Mouse (Mus musculus): ENCODE data around the gene Rnf207. TPM values are rescaled to one million over a fixed set of nuclear protein-coding genes. Genes with fewer than 3 reads are reported as not detected.

Gene Rnf207
- polyA plus RNA-seq, 1 experiment from 2014 or later, result 2.4 TPM

DNA sequence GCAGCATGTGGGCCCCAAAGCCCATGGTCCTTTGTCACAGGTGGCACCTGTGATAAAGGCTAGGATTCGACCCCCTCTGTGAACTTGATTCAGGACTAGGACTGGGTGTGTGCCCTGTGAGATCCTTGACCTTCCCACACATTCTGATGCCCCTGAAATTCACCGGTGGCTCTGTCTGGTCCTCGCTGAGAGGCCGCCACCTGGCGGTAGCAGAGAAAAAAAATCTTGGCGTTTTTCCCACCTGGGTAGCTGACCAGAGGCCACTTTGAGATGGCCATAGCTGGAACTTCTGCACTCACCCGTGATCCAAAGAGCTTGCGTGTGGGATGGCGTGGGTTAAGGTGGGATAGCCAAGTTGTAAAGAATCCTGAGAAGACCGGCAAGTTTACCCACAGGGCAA is 33.3 kb downstream of the Rnf207 start:
- Histone ChIP-seq H3K27me3 (replicated peaks; ENCODE audit: control insufficient read depth, insufficient read depth, low read length) (peaks cover 93% of the 10 kb centered on the region), H3K4me1 (ENCODE audit: control insufficient read depth, insufficient read depth, low read length) (peaks cover 22% of the 10 kb centered on the region), H3K9ac (ENCODE audit: low read length) (no peak overlapping the region), H3K9me3 (replicated peaks; ENCODE audit: control insufficient read depth, low read length) (no peaks in the 10 kb centered on the region), H3K4me2 (ENCODE audit: low read length) (no peak overlapping the region), H3K4me3 (ENCODE audit: low read depth, low read length) (no peak overlapping the region), H3K27ac (ENCODE audit: low read depth, low read length) (no peak overlapping the region), H3K36me3 (ENCODE audit: control insufficient read depth, insufficient read depth, low read length) (no peaks in the 10 kb centered on the region)
- whole genome bisulfite sequencing, result 3% methylated on average over 10 of the region's 10 CpGs
- ATAC-seq, result no peak
- peak; percentile 72 for DNase-seq (ENCODE audit: low spot score)

DNA sequence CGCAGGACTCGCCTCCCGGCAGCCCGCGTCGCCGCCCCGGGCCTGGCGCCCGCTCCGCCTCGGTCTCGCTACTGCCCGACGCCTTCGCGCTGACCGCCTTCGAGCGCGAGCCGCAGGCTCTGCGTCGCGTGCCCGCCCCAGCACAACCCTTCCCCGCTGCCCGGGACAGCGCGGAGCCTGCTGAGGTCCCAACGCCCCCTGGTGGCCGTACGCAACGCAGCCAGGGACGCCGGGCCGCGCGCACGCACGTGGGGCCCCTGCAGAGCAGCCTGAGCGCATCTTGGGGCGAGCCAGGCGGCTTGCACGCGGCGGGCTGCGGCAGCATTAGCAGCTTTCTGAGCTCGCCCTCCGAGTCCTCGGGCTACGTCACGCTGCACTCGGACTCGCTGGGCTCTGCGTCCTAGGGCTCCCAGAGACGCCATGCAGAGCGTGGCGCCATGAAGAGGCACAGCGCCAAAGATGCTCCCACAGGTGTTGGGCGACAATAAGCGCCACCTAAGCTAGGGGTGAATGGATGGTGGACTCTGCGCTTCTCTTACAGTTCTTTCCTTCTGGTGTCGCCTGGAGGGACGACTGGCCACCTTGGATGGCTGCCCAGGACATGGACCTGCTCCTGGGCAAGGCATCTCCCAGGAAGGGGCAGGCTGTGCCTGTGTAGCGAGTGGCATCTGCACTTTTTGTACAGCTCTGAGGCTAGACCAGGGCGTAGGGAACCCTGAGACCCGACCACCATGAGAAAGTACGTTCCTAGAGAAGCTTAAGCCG is 35.4 kb downstream of the Rnf207 start:
- DNase-seq (ENCODE audit: low spot score), result peak; percentile 87
- peak overlapping the region; percentile 55 for H3K4me2 ChIP-seq (ENCODE audit: low read length)
- peaks cover 84% of the 10 kb centered on the region for H3K27me3 ChIP-seq (replicated peaks; ENCODE audit: control insufficient read depth, insufficient read depth, low read length)
- H3K4me1 ChIP-seq (ENCODE audit: control insufficient read depth, insufficient read depth, low read length), result peaks cover 15% of the 10 kb centered on the region
- H3K27ac ChIP-seq (ENCODE audit: low read depth, low read length), result no peak overlapping the region
- ATAC-seq, result peak; percentile 89
- no peaks in the 10 kb centered on the region for H3K9me3 ChIP-seq (replicated peaks; ENCODE audit: control insufficient read depth, low read length)
- H3K36me3 ChIP-seq (ENCODE audit: control insufficient read depth, insufficient read depth, low read length), result no peaks in the 10 kb centered on the region
- H3K4me3 ChIP-seq (ENCODE audit: low read depth, low read length), result peak overlapping the region; percentile 30
- H3K9ac ChIP-seq (ENCODE audit: low read length), result peak overlapping the region; percentile 51
- WGBS, result 3% methylated on average over 64 of the region's 70 CpGs

DNA sequence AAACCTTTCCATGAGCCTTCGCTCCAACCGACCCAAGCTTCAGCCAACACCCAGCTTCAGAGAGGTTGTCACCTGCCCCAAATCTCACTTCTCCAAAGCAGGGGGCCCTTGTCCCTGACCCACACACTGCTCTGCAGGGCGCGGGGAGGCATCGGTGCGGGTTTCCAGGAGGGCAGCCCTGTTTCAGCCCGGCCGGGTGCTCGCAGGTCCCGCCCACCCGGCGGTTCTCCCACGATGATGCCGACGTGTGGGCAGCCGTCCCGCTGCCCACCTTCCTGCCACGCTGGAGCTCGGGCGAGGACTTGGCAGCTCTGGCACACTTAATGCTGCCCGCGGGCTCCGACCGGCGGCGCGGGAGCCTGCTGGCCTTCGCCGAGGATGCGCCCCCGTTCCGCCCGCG is 36.1 kb downstream of the Rnf207 start:
- Histone ChIP-seq H3K4me1 (ENCODE audit: control insufficient read depth, insufficient read depth, low read length) (peaks cover 11% of the 10 kb centered on the region), H3K9ac (ENCODE audit: low read length) (peak overlapping the region; percentile 51), H3K27ac (ENCODE audit: low read depth, low read length) (no peak overlapping the region), H3K4me2 (ENCODE audit: low read length) (peak overlapping the region; percentile 55), H3K36me3 (ENCODE audit: control insufficient read depth, insufficient read depth, low read length) (no peaks in the 10 kb centered on the region), H3K9me3 (replicated peaks; ENCODE audit: control insufficient read depth, low read length) (no peaks in the 10 kb centered on the region), H3K4me3 (ENCODE audit: low read depth, low read length) (peak overlapping the region; percentile 30), H3K27me3 (replicated peaks; ENCODE audit: control insufficient read depth, insufficient read depth, low read length) (peaks cover 77% of the 10 kb centered on the region)
- ATAC-seq (0 out of 2 replicates have a peak, but pooled peaks have one; percentile 2), DNase-seq (ENCODE audit: low spot score) (no peak)
- WGBS, result 18% methylated on average over 34 of the region's 34 CpGs

DNA sequence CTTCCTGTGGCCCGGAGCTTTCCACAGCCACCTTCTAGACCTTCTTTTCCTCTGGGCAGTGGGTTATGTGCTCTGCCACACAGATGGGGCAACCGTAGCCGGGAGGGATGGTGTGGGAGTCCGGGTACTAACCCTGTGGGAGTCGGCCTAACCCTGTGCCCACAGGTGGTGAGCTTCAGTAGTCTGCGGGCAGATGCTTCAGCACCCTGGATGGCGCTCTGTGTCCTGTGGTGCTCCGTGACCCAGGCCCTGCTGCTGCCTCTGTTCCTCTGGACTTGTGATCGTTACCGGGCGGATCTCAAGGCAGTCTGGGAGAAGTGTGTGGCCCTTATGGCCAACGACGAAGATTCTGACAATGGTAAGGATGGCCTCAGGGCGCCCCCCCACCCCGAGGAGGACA is 37.2 kb downstream of the Rnf207 start:
- no peak overlapping the region for H3K4me2 ChIP-seq (ENCODE audit: low read length)
- no peak for DNase-seq (ENCODE audit: low spot score)
- peaks cover 66% of the 10 kb centered on the region for H3K27me3 ChIP-seq (replicated peaks; ENCODE audit: control insufficient read depth, insufficient read depth, low read length)
- 54% methylated on average over 15 of the region's 15 CpGs for WGBS
- ATAC-seq, result no peak
- H3K4me1 ChIP-seq (ENCODE audit: control insufficient read depth, insufficient read depth, low read length), result peaks cover 6% of the 10 kb centered on the region
- H3K9ac ChIP-seq (ENCODE audit: low read length), result no peak overlapping the region
- no peak overlapping the region for H3K27ac ChIP-seq (ENCODE audit: low read depth, low read length)
- no peaks in the 10 kb centered on the region for H3K9me3 ChIP-seq (replicated peaks; ENCODE audit: control insufficient read depth, low read length)
- H3K36me3 ChIP-seq (ENCODE audit: control insufficient read depth, insufficient read depth, low read length), result no peaks in the 10 kb centered on the region
- no peak overlapping the region for H3K4me3 ChIP-seq (ENCODE audit: low read depth, low read length)

DNA sequence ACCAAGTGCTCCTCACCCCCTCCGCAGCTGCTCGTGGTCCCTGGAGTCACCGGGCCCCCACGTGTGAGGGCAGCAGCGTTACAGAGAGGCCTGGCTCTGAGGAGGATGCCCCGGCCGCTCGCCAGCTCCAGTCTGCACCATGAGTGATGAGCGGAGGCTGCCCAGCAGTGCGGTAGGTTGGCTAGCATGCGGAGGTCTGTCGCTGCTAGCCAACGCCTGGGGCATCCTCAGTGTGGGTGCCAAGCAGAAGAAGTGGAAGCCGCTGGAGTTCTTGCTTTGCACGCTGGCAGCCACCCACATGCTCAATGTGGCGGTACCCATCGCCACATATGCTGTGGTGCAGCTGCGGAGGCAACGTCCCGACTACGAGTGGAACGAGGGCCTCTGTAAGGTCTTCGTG is 39.8 kb downstream of the Rnf207 start:
- Histone ChIP-seq H3K9me3 (replicated peaks; ENCODE audit: control insufficient read depth, low read length) (no peaks in the 10 kb centered on the region), H3K27ac (ENCODE audit: low read depth, low read length) (no peak overlapping the region), H3K9ac (ENCODE audit: low read length) (no peak overlapping the region), H3K27me3 (replicated peaks; ENCODE audit: control insufficient read depth, insufficient read depth, low read length) (peaks cover 62% of the 10 kb centered on the region), H3K4me1 (ENCODE audit: control insufficient read depth, insufficient read depth, low read length) (peaks cover 8% of the 10 kb centered on the region), H3K4me2 (ENCODE audit: low read length) (no peak overlapping the region), H3K4me3 (ENCODE audit: low read depth, low read length) (no peak overlapping the region), H3K36me3 (ENCODE audit: control insufficient read depth, insufficient read depth, low read length) (no peaks in the 10 kb centered on the region)
- ATAC-seq, result no peak
- no peak for DNase-seq (ENCODE audit: low spot score)
- WGBS, result 84% methylated on average over 23 of the region's 23 CpGs

DNA sequence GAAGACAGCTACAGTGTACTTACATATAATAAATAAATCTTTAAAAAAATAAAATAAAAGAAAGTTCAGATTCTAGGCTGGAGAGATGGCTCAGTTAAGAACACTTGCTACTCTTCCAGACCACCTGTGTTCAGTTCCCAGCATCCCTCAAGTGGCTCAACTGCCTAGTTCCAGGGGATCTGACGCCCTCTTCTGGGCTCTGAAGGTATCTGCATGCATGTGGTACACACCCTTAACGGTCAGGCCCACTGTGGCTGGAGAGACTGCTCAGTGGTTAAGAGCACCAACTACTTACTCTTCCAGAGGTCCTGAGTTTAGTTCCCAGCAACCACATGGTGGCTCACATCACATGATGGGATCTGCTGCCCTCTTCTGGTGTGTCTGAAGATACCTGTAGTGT is 40.9 kb downstream of the Rnf207 start:
- DNase-seq (ENCODE audit: low spot score) (no peak), ATAC-seq (no peak)
- 65% methylated on average over 2 of the region's 2 CpGs for WGBS
- H3K9ac ChIP-seq (ENCODE audit: low read length), result no peak overlapping the region
- H3K4me1 ChIP-seq (ENCODE audit: control insufficient read depth, insufficient read depth, low read length), result peaks cover 9% of the 10 kb centered on the region
- no peaks in the 10 kb centered on the region for H3K36me3 ChIP-seq (ENCODE audit: control insufficient read depth, insufficient read depth, low read length)
- H3K4me3 ChIP-seq (ENCODE audit: low read depth, low read length), result no peak overlapping the region
- no peak overlapping the region for H3K27ac ChIP-seq (ENCODE audit: low read depth, low read length)
- no peaks in the 10 kb centered on the region for H3K9me3 ChIP-seq (replicated peaks; ENCODE audit: control insufficient read depth, low read length)
- H3K4me2 ChIP-seq (ENCODE audit: low read length), result no peak overlapping the region
- peaks cover 54% of the 10 kb centered on the region for H3K27me3 ChIP-seq (replicated peaks; ENCODE audit: control insufficient read depth, insufficient read depth, low read length)

DNA sequence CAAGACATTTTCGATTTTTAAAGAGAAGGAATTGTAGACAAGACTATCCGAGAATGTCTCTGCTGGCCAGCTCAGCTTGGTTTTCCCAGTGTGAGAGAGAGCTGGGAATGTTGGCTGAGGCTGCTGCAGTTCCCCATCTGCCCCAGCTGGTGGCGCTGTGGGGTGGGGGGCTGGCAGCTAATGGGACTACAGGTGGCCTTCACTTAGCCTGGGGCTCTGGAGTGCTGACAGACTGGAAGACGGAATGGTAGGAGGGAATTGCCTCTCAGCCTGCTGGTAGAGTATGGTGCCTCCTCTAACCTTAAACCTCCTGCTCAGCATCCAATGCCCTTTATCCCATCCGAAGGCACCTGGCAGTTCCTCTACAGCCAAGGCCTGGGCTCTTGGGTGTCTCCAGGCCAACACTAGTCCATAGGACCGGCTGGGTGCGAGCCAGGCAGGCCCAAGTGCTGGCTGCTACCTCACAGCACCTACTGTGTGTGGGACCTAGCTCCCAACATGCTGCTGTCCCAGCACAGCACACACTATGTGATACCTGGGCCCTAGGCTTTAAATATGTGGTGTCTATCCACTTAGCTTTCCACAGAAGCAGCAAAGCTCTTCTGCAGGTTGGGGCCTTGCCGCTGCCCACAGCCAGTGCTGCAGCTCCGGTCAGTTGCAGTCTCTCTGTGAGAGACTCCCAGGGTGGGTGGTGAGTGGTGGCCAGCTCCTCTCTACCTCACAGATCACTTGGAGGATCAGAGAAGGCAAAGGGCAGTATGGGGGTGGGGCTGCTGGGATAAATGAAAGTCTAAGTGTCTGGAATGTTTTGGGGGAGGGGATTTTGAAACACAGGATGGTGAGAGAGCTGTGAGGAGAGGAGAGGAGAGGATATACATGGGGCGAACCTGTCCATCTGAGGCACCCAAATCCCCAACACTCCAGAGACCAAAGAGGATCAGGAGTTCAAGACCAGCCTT is 42.1 kb downstream of the Rnf207 start:
- Histone ChIP-seq H3K9ac (ENCODE audit: low read length) (no peak overlapping the region), H3K27ac (ENCODE audit: low read depth, low read length) (no peak overlapping the region), H3K4me1 (ENCODE audit: control insufficient read depth, insufficient read depth, low read length) (peaks cover 7% of the 10 kb centered on the region; the same call in 1 of the 2 replicates), H3K9me3 (replicated peaks; ENCODE audit: control insufficient read depth, low read length) (no peaks in the 10 kb centered on the region), H3K27me3 (replicated peaks; ENCODE audit: control insufficient read depth, insufficient read depth, low read length) (peaks cover 42% of the 10 kb centered on the region), H3K4me3 (ENCODE audit: low read depth, low read length) (no peak overlapping the region), H3K36me3 (ENCODE audit: control insufficient read depth, insufficient read depth, low read length) (no peaks in the 10 kb centered on the region), H3K4me2 (ENCODE audit: low read length) (no peak overlapping the region)
- no peak for ATAC-seq
- 51% methylated on average over 10 of the region's 10 CpGs for WGBS
- DNase-seq (ENCODE audit: low spot score), result no peak

DNA sequence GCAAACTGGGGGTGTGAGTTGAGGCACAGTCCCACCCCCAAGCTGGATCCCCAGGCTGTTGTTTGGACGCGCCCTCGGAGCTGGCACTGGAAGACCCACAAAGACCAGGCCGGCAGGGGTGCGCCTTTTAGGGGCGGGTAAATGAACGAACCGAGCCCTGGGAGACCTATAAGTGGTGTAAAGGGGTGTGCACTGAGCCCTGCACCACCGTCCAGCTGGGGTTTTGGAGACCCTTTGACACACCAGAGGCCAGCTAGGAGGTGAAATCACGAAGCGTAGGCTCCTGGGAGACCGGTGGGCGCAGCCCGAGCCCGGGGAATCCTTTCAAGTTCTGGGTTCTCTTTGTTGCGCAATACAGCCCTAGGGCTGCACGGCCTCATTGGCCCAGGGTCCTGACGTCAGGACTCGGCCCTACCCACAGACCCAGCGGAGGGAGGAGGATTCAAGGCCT is 44.1 kb downstream of the Rnf207 start:
- ATAC-seq (peak; percentile 49; the same call in 1 of the 2 replicates), DNase-seq (ENCODE audit: low spot score) (no peak)
- Histone ChIP-seq H3K27me3 (replicated peaks; ENCODE audit: control insufficient read depth, insufficient read depth, low read length) (peaks cover 26% of the 10 kb centered on the region), H3K4me3 (ENCODE audit: low read depth, low read length) (peak overlapping the region; percentile 51), H3K4me2 (ENCODE audit: low read length) (peak overlapping the region; percentile 93), H3K9me3 (replicated peaks; ENCODE audit: control insufficient read depth, low read length) (no peaks in the 10 kb centered on the region), H3K4me1 (ENCODE audit: control insufficient read depth, insufficient read depth, low read length) (peaks cover 7% of the 10 kb centered on the region; the same call in 1 of the 2 replicates), H3K27ac (ENCODE audit: low read depth, low read length) (no peak overlapping the region), H3K9ac (ENCODE audit: low read length) (peak overlapping the region; percentile 71), H3K36me3 (ENCODE audit: control insufficient read depth, insufficient read depth, low read length) (no peaks in the 10 kb centered on the region)
- WGBS, result 2% methylated on average over 20 of the region's 20 CpGs

Data from forebrain, embryonic 14.5 days (tissue).